Mouse (Mus musculus) adrenal gland, adult (tissue): ENCODE measurements around the gene Kpna3.
A peak's percentile ranks its signal among the peaks of the same experiment; 100 is the strongest.

Source experiments
- DNase-seq, 2 experiments: peaks; one replicate each; pipeline ENCODE4 v3.0.0; 2022 to 2023; ENCODE audit warnings: low spot score in 1 of 2; ENCODE audit not compliant: inconsistent age in 2 of 2

Kpna3 gene

GRCm38 (mm10) chr14:61322740-61323139 lies 116.9 kb downstream of the Kpna3 start:
- no peak for DNase-seq

- no peak for DNase-seq
Observed at GRCm38 (mm10) chr14:61321200-61321599, 118.5 kb downstream of the Kpna3 start.

- peak; percentile 30 to 86 for DNase-seq
Observed at GRCm38 (mm10) chr14:61320765-61321164, 118.9 kb downstream of the Kpna3 start.

GRCm38 (mm10) chr14:61316861-61317260 lies 122.8 kb downstream of the Kpna3 start:
- DNase-seq = peak; percentile 46 to 88
